Mouse (Mus musculus) neural tube, embryonic 13.5 days (tissue): ENCODE measurements at regions not wholly inside any gene's neighbourhood (a gene's known extent, or its start where the extent isn't known, plus 50 kb on each side); places are given as distances from the start of the nearest gene placed in this dataset.

Source experiments
- ATAC-seq: fragments of 200-750 bp; cut with Nextera tagmentation; 2 replicates; pipeline ENCODE4 v1.8.0; 2017; ENCODE audit warnings: low read depth, mild to moderate bottlenecking, moderate TSS enrichment, moderate library complexity
- H3K27ac ChIP-seq: fragments of 300-500 bp; sonication (generic); replicated peaks from 2 replicates; pipeline ENCODE4 v1.5.1; 2015; ENCODE audit warnings: moderate library complexity, mild to moderate bottlenecking, inconsistent platforms
- H3K27me3 ChIP-seq: fragments of 300-500 bp; sonication (generic); 2 replicates; pipeline ENCODE4 v1.6.1; 2015; ENCODE audit warnings: mild to moderate bottlenecking, inconsistent platforms
- H3K36me3 ChIP-seq: fragments of 300-500 bp; sonication (generic); 2 replicates; pipeline ENCODE4 v1.6.1; 2015; ENCODE audit warnings: mild to moderate bottlenecking, inconsistent platforms
- H3K4me1 ChIP-seq: fragments of 300-500 bp; sonication (generic); replicated peaks from 2 replicates; pipeline ENCODE4 v1.6.1; 2015; ENCODE audit warnings: inconsistent platforms
- H3K4me2 ChIP-seq: fragments of 300-500 bp; sonication (generic); 2 replicates; pipeline ENCODE4 v1.6.1; 2015; ENCODE audit warnings: inconsistent platforms, mild to moderate bottlenecking, moderate library complexity
- H3K4me3 ChIP-seq: fragments of 300-500 bp; sonication (generic); 2 replicates; pipeline ENCODE4 v1.5.1; 2015; ENCODE audit warnings: mild to moderate bottlenecking, inconsistent platforms
- H3K9ac ChIP-seq: fragments of 300-500 bp; sonication (generic); 2 replicates; pipeline ENCODE4 v1.6.1; 2015; ENCODE audit warnings: moderate library complexity, mild to moderate bottlenecking, inconsistent platforms
- H3K9me3 ChIP-seq: fragments of 300-500 bp; sonication (generic); 2 replicates; pipeline ENCODE4 v1.6.1; 2016; ENCODE audit warnings: inconsistent platforms
- WGBS: fragments of 180-500 bp; shearing (Covaris S2); methylation state at CpG from one replicate; pipeline ENCODE4 v1.1.7; 2015; 5-methylcytosine and 5-hydroxymethylcytosine counted together

DNA sequence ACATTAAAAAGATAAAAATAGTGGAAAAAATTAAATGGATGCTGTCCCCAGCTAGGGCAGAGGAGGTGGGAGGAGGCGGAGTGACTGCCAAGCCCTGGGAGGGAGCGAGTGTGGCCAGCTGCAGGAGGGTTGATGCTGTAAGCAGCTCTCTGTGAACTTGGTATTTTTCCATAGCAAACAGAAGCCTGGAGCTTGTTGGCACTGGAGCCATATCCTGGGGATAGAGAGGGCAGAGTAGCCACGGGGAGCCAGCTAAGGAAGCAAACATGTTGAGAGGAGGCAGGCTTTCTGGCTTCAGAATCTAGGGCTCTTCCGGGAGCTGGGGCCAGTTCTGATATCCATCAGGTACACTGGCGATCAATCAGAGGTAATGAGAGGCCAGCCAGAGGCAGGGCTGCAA is 223.2 kb upstream of the Rbfox1 start:
- no peaks in the 10 kb centered on the region for H3K9me3 ChIP-seq
- ATAC-seq = no peak

DNA sequence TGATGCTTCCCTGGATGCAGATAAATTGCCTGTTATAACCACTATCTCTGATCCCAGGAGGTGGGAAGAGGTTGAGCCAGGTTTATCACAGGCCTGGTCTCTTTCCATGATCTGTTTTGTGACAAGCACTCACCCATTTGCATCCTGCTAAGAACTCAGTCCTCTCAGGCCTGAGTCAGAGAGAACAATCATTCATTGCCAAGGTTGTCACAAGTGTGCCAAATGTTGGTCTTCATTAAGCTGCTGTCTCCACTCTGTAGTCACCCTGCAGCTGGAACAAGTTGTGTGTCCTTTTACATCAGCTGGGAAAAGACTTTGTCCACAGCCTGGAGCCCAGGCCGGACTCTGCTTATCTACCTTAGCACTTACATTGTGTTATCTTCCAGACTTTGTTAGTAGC is 233.6 kb upstream of the Rbfox1 start:
- WGBS = 80% methylated on average over 1 of the region's 1 CpGs

More for the DNA sequence above, 223.2 kb upstream of the Rbfox1 start:
- no peak overlapping the region for H3K4me3 ChIP-seq
- no peak overlapping the region for H3K9ac ChIP-seq
- no peak overlapping the region for H3K27ac ChIP-seq
- no peak overlapping the region for H3K4me2 ChIP-seq
- 72% methylated on average over 5 of the region's 5 CpGs for WGBS
- H3K4me1 ChIP-seq = no peaks in the 10 kb centered on the region
- H3K27me3 ChIP-seq = no peaks in the 10 kb centered on the region
- no peaks in the 10 kb centered on the region for H3K36me3 ChIP-seq

DNA sequence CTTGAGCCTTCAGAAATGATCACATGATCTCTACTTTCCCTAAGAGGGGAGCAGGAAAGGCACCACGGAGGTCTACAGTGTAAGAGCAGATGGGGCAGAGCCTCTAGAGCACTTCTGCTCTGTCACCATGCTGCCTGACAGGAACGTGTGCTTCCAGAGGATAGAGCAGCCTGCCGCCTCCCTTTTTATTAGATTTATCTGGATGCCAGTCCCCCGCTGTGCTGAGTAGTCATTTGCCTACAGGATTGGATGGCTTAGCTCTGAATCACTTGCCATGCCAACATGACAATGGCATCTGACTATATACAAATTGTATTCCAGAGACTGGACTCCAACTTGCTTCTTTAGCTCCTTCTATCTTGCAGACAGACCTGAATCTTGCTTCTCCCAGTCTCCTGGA is 234.2 kb upstream of the Rbfox1 start:
- Histone ChIP-seq H3K4me2 (no peak overlapping the region), H3K4me3 (no peak overlapping the region), H3K4me1 (0 out of 2 replicates have a peak, but pooled peaks cover 4% of the 10 kb centered on the region), H3K27ac (no peak overlapping the region), H3K36me3 (no peaks in the 10 kb centered on the region), H3K9me3 (no peaks in the 10 kb centered on the region), H3K9ac (no peak overlapping the region), H3K27me3 (no peaks in the 10 kb centered on the region)
- 49% methylated on average over 4 of the region's 4 CpGs for WGBS
- no peak for ATAC-seq

More for the DNA sequence above, 233.6 kb upstream of the Rbfox1 start:
- no peaks in the 10 kb centered on the region for H3K9me3 ChIP-seq
- no peak overlapping the region for H3K4me3 ChIP-seq
- H3K4me1 ChIP-seq = 0 out of 2 replicates have a peak, but pooled peaks cover 4% of the 10 kb centered on the region
- no peak for ATAC-seq
- H3K27ac ChIP-seq = no peak overlapping the region
- H3K4me2 ChIP-seq = no peak overlapping the region
- no peaks in the 10 kb centered on the region for H3K36me3 ChIP-seq
- no peak overlapping the region for H3K9ac ChIP-seq
- no peaks in the 10 kb centered on the region for H3K27me3 ChIP-seq

DNA sequence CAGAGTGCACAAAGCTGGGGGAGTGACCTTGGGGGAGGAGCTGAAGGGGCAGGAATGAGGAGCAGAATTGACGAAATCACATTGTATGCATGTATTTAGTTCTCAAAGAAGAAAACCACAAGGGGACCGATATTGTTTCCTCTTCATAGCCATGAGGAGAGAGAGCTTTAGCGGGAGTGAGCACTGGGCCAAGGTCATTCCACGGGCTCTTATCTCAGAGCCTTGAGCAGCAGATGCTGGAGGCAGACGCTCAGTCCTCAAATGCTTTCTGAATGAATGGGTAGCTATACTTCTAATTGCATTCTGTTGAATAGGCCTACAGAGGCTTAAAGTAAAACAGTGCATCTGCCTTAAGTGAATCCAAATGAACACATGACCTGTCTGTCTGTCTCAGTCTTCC is 245.2 kb upstream of the Rbfox1 start:
- Histone ChIP-seq H3K27ac (no peak overlapping the region), H3K9ac (no peak overlapping the region), H3K36me3 (no peaks in the 10 kb centered on the region), H3K4me2 (no peak overlapping the region), H3K4me3 (no peak overlapping the region), H3K27me3 (no peaks in the 10 kb centered on the region), H3K9me3 (no peaks in the 10 kb centered on the region), H3K4me1 (no peaks in the 10 kb centered on the region)
- WGBS = 76% methylated on average over 5 of the region's 5 CpGs
- ATAC-seq = no peak

DNA sequence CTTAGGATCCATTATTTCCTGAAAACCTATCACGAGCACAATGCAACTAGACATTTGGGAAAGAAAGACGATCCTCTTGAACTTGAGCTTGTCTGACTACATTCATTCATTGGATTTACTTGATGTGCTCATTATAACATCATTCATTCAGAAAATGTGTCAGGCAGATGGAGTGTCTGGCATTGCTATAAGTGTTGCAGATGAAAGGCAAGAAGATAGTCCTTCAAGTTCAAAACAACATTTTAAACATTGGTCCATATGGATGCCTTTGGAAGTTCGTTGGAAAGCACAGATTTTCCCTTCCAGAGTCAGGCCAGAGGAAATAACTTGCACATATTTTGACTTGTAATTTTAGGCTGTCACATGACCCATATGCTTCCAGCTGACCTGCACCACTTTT is 255.2 kb upstream of the Rbfox1 start:
- WGBS = 76% methylated on average over 3 of the region's 3 CpGs
- Histone ChIP-seq H3K27me3 (no peaks in the 10 kb centered on the region), H3K4me2 (no peak overlapping the region), H3K4me3 (no peak overlapping the region), H3K36me3 (no peaks in the 10 kb centered on the region), H3K9me3 (no peaks in the 10 kb centered on the region), H3K27ac (no peak overlapping the region), H3K4me1 (peaks cover 32% of the 10 kb centered on the region), H3K9ac (no peak overlapping the region)
- no peak for ATAC-seq

DNA sequence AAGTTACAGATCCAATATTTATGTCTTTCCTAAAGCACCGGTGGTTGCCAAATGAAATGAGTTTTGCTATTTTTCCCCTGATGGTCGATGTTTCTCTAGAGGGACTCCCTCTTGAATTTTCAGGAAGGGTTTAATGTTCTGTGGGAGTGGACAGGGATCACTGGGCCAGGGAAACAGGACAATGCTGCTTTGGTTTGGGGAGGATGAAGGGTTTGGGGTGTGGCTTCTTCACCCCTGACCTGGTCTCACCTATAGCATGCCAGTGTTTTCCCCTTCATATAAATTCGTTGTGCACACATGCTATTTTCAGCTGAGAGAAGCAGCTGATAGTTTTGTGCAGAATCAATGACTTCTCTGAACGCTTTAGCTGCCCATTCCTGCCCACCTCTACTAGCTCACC is 257.2 kb upstream of the Rbfox1 start:
- WGBS = 54% methylated on average over 4 of the region's 4 CpGs
- no peak overlapping the region for H3K9ac ChIP-seq

DNA sequence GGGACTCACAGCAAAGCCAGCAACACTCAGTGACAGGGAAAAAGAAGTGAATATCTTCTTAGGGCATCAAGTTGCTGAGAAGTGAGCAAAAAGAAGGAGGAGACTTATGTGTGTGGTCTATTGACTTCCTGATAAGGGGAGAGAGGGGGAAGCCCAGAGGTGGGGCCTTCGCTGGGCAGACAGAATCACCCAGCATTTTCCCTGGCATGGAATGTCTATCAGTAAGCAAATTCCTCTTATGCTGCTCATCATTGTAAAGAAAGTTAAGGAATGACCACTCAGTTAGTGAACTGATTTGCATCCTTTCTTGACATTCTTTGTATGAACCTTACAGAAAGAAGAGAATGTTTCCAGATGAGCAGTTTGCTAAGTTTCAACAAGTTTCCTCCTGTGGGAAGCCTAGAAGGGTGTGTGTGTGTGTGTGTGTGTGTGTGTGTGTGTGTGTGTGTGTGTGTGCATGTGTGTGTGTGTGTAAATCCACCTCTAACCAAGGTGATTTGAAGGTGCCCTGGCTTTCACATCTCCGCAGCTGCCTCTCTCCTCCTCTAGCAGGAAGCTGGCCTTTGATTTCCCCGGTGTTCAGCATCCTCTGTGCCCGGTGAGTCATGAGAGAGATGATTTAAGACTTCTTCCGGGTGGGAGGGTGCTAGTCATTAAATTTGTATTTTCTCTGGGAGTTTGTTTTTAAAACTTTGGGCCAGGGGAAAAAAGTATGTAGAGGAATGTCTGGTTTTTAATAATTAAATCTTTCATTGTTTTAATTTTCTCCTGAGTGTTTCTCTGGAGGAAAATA is 257.8 kb upstream of the Rbfox1 start:
- no peak overlapping the region for H3K4me2 ChIP-seq
- no peaks in the 10 kb centered on the region for H3K9me3 ChIP-seq
- H3K4me3 ChIP-seq = no peak overlapping the region
- H3K9ac ChIP-seq = no peak overlapping the region
- ATAC-seq = no peak
- no peaks in the 10 kb centered on the region for H3K36me3 ChIP-seq
- H3K27me3 ChIP-seq = no peaks in the 10 kb centered on the region
- 36% methylated on average over 5 of the region's 5 CpGs for WGBS
- no peak overlapping the region for H3K27ac ChIP-seq
- H3K4me1 ChIP-seq = peaks cover 23% of the 10 kb centered on the region

More for the DNA sequence above, 257.2 kb upstream of the Rbfox1 start:
- no peak overlapping the region for H3K4me3 ChIP-seq
- no peaks in the 10 kb centered on the region for H3K27me3 ChIP-seq
- no peak overlapping the region for H3K4me2 ChIP-seq
- no peaks in the 10 kb centered on the region for H3K9me3 ChIP-seq
- no peaks in the 10 kb centered on the region for H3K36me3 ChIP-seq
- no peak for ATAC-seq
- H3K4me1 ChIP-seq = peaks cover 29% of the 10 kb centered on the region
- H3K27ac ChIP-seq = no peak overlapping the region

DNA sequence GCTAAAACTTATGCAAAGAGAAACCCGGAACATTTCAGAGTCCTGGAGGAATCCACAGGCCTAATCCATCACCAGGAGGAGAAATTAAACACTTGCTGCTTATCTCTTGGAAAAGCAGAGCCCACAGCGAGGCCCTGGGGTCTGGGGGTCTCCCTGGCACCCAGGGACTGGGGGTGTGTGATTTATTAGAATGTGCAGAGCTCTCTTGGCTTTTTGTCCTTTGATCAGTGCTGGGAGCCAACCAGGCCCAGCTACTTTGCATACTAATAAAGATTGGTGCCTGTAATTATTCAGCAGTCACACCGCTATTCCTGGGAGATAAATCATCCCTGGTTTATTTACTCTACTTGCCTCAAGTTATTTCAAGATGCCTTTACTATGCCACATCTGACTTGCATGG is 260.0 kb upstream of the Rbfox1 start:
- Histone ChIP-seq H3K4me1 (peaks cover 21% of the 10 kb centered on the region), H3K4me2 (no peak overlapping the region), H3K9me3 (no peaks in the 10 kb centered on the region), H3K27me3 (no peaks in the 10 kb centered on the region), H3K9ac (no peak overlapping the region), H3K4me3 (no peak overlapping the region), H3K27ac (no peak overlapping the region), H3K36me3 (no peaks in the 10 kb centered on the region)
- ATAC-seq = peak; percentile 71
- 21% methylated on average over 3 of the region's 3 CpGs for WGBS

DNA sequence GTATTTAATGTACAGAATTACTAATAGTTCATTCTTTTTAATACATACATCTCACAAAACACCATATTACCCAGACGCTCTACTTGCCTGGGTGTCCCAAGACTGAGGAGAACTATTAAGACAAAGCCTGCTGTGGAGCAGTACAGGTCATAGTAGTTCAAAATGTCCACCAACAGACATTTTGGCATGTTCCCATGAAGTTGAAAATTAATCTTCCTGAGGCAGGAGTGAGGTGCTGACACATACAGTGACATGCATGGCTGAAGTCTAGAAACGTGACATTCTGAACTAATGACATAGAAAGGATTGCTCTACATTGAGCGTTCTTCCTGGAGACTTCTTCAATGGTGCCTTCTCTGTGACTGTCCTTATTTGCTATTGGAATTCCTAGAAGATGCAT is 264.6 kb upstream of the Rbfox1 start:
- WGBS = 89% methylated on average over 3 of the region's 3 CpGs
- H3K27me3 ChIP-seq = no peaks in the 10 kb centered on the region
- H3K4me3 ChIP-seq = no peak overlapping the region
- H3K4me1 ChIP-seq = peaks cover 17% of the 10 kb centered on the region
- H3K4me2 ChIP-seq = no peak overlapping the region
- no peak overlapping the region for H3K27ac ChIP-seq
- no peak for ATAC-seq
- H3K9ac ChIP-seq = no peak overlapping the region
- H3K36me3 ChIP-seq = no peaks in the 10 kb centered on the region
- no peaks in the 10 kb centered on the region for H3K9me3 ChIP-seq

DNA sequence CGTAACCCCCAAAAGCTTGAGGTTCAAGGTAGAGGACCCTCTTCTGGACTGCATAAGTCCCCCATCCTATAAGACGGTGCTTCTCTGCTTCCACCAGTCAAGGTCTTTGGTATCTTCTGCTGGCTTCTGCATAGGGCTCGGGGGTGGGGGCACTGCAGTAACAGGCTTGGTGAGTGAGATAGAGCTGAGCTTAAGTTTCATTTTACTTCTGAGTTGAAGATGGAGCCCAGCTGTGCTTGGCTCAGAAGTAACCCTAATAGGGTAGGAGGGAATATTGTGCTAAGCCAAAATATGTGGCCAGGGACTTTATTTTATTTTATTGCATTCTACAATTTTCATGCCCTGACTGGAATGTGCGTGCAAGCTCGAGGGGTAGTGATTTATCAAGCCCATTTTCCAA is 268.8 kb upstream of the Rbfox1 start:
- 0 out of 2 replicates have a peak overlapping the region, but pooled peaks have one; percentile 13 for H3K27ac ChIP-seq
- H3K9ac ChIP-seq = no peak overlapping the region
- 58% methylated on average over 5 of the region's 5 CpGs for WGBS
- no peak for ATAC-seq
- no peak overlapping the region for H3K4me2 ChIP-seq
- H3K27me3 ChIP-seq = no peaks in the 10 kb centered on the region
- H3K36me3 ChIP-seq = no peaks in the 10 kb centered on the region
- no peak overlapping the region for H3K4me3 ChIP-seq
- peaks cover 15% of the 10 kb centered on the region for H3K4me1 ChIP-seq
- no peaks in the 10 kb centered on the region for H3K9me3 ChIP-seq

DNA sequence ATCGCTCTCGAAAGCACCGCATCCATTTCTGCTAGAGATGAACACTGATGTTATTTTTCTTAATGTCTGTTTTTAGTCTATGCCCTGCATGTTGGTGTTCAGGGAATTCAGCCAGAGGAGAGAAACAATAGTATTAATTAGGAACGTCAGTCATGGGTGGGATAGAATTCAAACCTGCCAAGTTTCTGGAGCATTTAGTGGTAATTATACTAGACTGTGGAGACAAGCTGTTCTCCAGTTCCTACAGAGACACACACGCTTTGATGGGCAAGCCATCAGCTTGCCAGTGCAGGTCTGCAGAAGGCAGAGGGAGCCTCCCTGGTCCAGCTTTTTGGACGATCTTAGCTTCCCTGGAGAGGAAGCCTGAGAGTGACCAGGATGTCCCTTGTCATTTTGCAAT is 289.8 kb upstream of the Rbfox1 start:
- no peaks in the 10 kb centered on the region for H3K27me3 ChIP-seq
- H3K4me1 ChIP-seq = no peaks in the 10 kb centered on the region
- no peaks in the 10 kb centered on the region for H3K36me3 ChIP-seq
- H3K9me3 ChIP-seq = no peaks in the 10 kb centered on the region
- H3K9ac ChIP-seq = no peak overlapping the region
- no peak overlapping the region for H3K4me3 ChIP-seq
- no peak overlapping the region for H3K27ac ChIP-seq
- no peak overlapping the region for H3K4me2 ChIP-seq
- no peak for ATAC-seq
- 67% methylated on average over 6 of the region's 6 CpGs for WGBS

DNA sequence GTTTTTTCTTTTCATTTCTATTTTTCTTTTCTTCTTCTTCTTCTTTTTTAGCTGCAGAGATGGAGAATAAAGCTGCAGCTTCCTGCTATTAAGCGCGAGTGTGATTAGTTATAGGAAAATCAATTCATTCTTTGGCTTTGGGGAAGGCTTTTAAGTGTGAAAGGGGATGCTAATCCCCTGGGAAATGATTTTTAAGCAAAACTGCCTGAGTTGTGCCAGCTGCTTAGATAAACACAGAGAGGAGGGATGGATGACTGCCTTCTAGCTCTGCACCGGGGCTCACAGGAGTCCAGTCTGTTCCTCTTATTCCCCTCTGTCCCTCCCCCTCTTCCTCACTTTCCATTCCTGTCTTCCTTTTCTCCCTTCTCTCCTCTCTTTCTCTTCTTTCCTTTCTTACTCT is 306.8 kb upstream of the Rbfox1 start:
- WGBS = 35% methylated on average over 3 of the region's 3 CpGs
- no peaks in the 10 kb centered on the region for H3K27me3 ChIP-seq
- H3K9ac ChIP-seq = no peak overlapping the region
- no peak overlapping the region for H3K4me3 ChIP-seq
- ATAC-seq = no peak
- H3K9me3 ChIP-seq = peaks cover 3% of the 10 kb centered on the region; the same call in 1 of the 2 replicates
- H3K27ac ChIP-seq = peak overlapping the region; percentile 29; the same call in 1 of the 2 replicates
- no peak overlapping the region for H3K4me2 ChIP-seq
- no peaks in the 10 kb centered on the region for H3K36me3 ChIP-seq
- peaks cover 30% of the 10 kb centered on the region for H3K4me1 ChIP-seq

DNA sequence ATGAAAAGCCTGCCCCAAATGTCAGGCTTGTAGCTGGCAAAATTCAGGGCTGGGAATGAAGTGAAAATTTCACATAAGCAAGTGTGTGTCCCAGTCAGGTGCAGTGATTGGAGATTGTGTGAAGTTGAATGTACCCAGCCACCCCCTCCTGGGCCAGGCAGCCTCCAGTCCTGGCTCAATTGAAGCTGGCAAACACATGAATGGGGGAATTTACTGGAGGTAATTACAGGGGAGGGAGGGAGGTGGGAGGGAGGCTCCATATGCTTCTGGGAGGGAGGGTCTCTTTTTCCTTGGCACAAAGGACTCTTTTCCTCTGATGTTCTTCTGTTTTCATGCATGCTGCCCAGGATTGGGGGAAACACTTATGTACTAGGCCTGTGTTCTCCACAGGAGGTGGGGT is 312.4 kb upstream of the Rbfox1 start:
- Histone ChIP-seq H3K9ac (no peak overlapping the region), H3K27ac (peak overlapping the region; percentile 25; the same call in 1 of the 2 replicates), H3K4me3 (no peak overlapping the region), H3K9me3 (no peaks in the 10 kb centered on the region), H3K36me3 (no peaks in the 10 kb centered on the region), H3K4me2 (no peak overlapping the region), H3K4me1 (peaks cover 34% of the 10 kb centered on the region), H3K27me3 (no peaks in the 10 kb centered on the region)
- peak; percentile 55; the same call in 1 of the 2 replicates for ATAC-seq
